Mouse (Mus musculus): Measurements from ENCODE around the gene Esp1. TPM values are rescaled to one million over a fixed set of nuclear protein-coding genes. Genes with fewer than 3 reads are reported as not detected.

Gene Esp1
- polyA plus RNA-seq, 1 experiment, result not detected

DNA sequence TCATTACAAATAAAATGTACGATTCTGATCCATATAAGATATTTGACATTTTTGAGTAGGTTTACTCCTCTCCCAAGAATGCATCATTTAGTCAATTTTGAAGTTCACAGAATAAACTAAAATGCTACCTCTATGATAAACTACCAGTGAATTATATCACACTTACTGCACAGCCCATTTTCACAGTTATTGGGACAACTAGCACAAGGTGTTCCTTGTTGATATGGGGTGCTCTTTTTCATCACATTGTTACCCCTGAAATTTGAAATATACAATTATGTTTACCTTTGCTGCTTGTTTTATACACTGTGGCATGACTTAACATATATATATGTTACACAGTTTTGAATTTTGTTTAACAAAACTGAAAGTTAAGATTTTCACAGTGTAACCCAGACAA, 40.2 kb downstream of the Esp1 start:
- TF ChIP-seq CEBPB (IDR thresholded peaks at IDR 0.05; ENCODE audit: low read depth) (no peak), CTCF (IDR thresholded peaks at IDR 0.05; ENCODE audit: control insufficient read depth, insufficient read depth, insufficient read length) (no peak), FOSL1 (IDR thresholded peaks at IDR 0.05; ENCODE audit: insufficient read depth, low read length, poor library complexity, severe bottlenecking) (no peak), MAX (IDR thresholded peaks at IDR 0.05) (no peak), USF1 (IDR thresholded peaks at IDR 0.05; ENCODE audit: low read depth) (no peak), MYOG (IDR thresholded peaks at IDR 0.05; ENCODE audit: control insufficient read depth, extremely low read depth, insufficient read length) (no peak), MYOD1 (IDR thresholded peaks at IDR 0.05; ENCODE audit: control insufficient read depth, insufficient read length, low read depth) (no peak)
- Histone ChIP-seq H3K27me3 (ENCODE audit: control insufficient read depth, insufficient read depth, insufficient read length) (no peaks in the 10 kb centered on the region), H3K79me2 (ENCODE audit: control insufficient read depth, insufficient read depth) (no peaks in the 10 kb centered on the region), H3K36me3 (ENCODE audit: control insufficient read depth, insufficient read depth) (no peaks in the 10 kb centered on the region), H3K4me3 (ENCODE audit: insufficient read depth, poor library complexity, severe bottlenecking) (no peak overlapping the region), H3ac (ENCODE audit: control insufficient read depth, insufficient read length, low read depth) (no peak overlapping the region), H3K79me3 (ENCODE audit: low read depth) (no peaks in the 10 kb centered on the region)

Other genes starting within 250 kb of the Esp1 start
- gene Esp8, start 207.1 kb upstream of the Esp1 start, polyA plus RNA-seq (2012; fragmentation: generic; extraction: Trizol), result not detected
- not detected for gene Esp6, start 165.6 kb upstream of the Esp1 start, polyA plus RNA-seq (2012; fragmentation: generic; extraction: Trizol)
- gene Esp4, start 128.5 kb upstream of the Esp1 start, polyA plus RNA-seq (2012; fragmentation: generic; extraction: Trizol), result not detected
- gene Esp3, start 95.0 kb upstream of the Esp1 start, polyA plus RNA-seq (2012; fragmentation: generic; extraction: Trizol), result not detected
- not detected for gene Crisp2, start 79.9 kb downstream of the Esp1 start, polyA plus RNA-seq (2012; fragmentation: generic; extraction: Trizol)
- not detected for gene Rhag, start 84.0 kb downstream of the Esp1 start, polyA plus RNA-seq (2012; fragmentation: generic; extraction: Trizol)
- gene 9130008F23Rik, start 153.4 kb downstream of the Esp1 start, polyA plus RNA-seq (2012; fragmentation: generic; extraction: Trizol), result 2.2 TPM
- gene Glyatl3, start 187.2 kb downstream of the Esp1 start, polyA plus RNA-seq (2012; fragmentation: generic; extraction: Trizol), result not detected
- gene Mut, start 207.6 kb downstream of the Esp1 start, polyA plus RNA-seq (2012; fragmentation: generic; extraction: Trizol), result 4.8 TPM
- 4.7 TPM for gene Cenpq, start 207.9 kb downstream of the Esp1 start, polyA plus RNA-seq (2012; fragmentation: generic; extraction: Trizol)

Measured in C2C12 (cell line).